ENCODE assay signal across 8 mouse cellular contexts in genomic region chr17:21384057-21384411, GRCm38 (mm10). TPM values are rescaled to one million over a fixed set of nuclear protein-coding genes. Genes with fewer than 3 reads are reported as not detected.
A peak's percentile ranks its signal among the peaks of the same experiment; 100 is the strongest.
DNase-seq lines count a peak whose midpoint lies in the region; ATAC-seq and TF ChIP-seq lines count a peak whose summit lies in the region.

No protein-coding gene starts in this region.

- peak overlapping the region; percentile 53 to 62 for H3K4me3 ChIP-seq in ES-E14 (ENCODE audit: insufficient read depth in 1 of 2, low read depth in 1 of 2, low read length in 2 of 2, poor library complexity in 1 of 2, severe bottlenecking in 1 of 2)
- peak overlapping the region; percentile 51 for H3K4me3 ChIP-seq in forebrain, postnatal 0 days (ENCODE audit: low read depth, low read length)
- peak overlapping the region; percentile 59 for H3K4me3 ChIP-seq in liver, embryonic 13.5 days (replicated peaks)
- peak overlapping the region; percentile 53 for H3K4me3 ChIP-seq in stomach, embryonic 14.5 days (ENCODE audit: low read depth, low read length)

- no peak for TF ChIP-seq CTCF in forebrain, postnatal 0 days (IDR thresholded peaks at IDR 0.05; ENCODE audit: low read depth)

- no peak overlapping the region for H3K27ac ChIP-seq in ES-E14 (ENCODE audit: insufficient read depth, low read depth, low read length, poor library complexity, severe bottlenecking)
- no peak overlapping the region for H3K27ac ChIP-seq in forebrain, postnatal 0 days (ENCODE audit: low read depth, low read length)
- H3K27ac ChIP-seq in liver, embryonic 13.5 days, result peak overlapping the region; percentile 23; the same call in 1 of the 2 replicates
- H3K27ac ChIP-seq in stomach, embryonic 14.5 days (ENCODE audit: low read length), result no peak overlapping the region

- DNase-seq in gastrocnemius, postnatal 10 days, result peak; percentile 6
- no peak for DNase-seq in gastrocnemius, adult 18-20 months (ENCODE audit: low spot score)
- DNase-seq in ES-E14 (ENCODE audit: low read depth, low spot score), result no peak
- DNase-seq in forebrain, postnatal 0 days, result no peak
- DNase-seq in liver, embryonic 13.5 days, result no peak
- no peak for DNase-seq in cerebellum, postnatal 36 days
- no peak for DNase-seq in right cerebral cortex, adult 18-20 months

- 13% methylated on average over 8 of the region's 8 CpGs for WGBS in forebrain, postnatal 0 days
- 7% methylated on average over 8 of the region's 8 CpGs for WGBS in liver, embryonic 13.5 days (ENCODE audit: insufficient replicate concordance)
- WGBS in stomach, embryonic 14.5 days, result 9% methylated on average over 8 of the region's 8 CpGs

- no peaks in the 10 kb centered on the region for H3K27me3 ChIP-seq in forebrain, postnatal 0 days (ENCODE audit: insufficient read depth, low read length)
- no peaks in the 10 kb centered on the region for H3K27me3 ChIP-seq in liver, embryonic 13.5 days
- H3K27me3 ChIP-seq in stomach, embryonic 14.5 days (ENCODE audit: control insufficient read depth, insufficient read depth, low read length), result no peaks in the 10 kb centered on the region

- no peaks in the 10 kb centered on the region for H3K36me3 ChIP-seq in ES-E14 (ENCODE audit: control insufficient read depth, insufficient read depth, low read length, poor library complexity, severe bottlenecking)
- no peaks in the 10 kb centered on the region for H3K36me3 ChIP-seq in forebrain, postnatal 0 days (ENCODE audit: insufficient read depth)
- H3K36me3 ChIP-seq in liver, embryonic 13.5 days, result no peaks in the 10 kb centered on the region
- no peaks in the 10 kb centered on the region for H3K36me3 ChIP-seq in stomach, embryonic 14.5 days (ENCODE audit: control insufficient read depth, insufficient read depth, low read length)

- no peaks in the 10 kb centered on the region for H3K9me3 ChIP-seq in ES-E14 (ENCODE audit: control insufficient read depth, insufficient read depth, low read depth, low read length)
- H3K9me3 ChIP-seq in forebrain, postnatal 0 days (ENCODE audit: low read length), result no peaks in the 10 kb centered on the region
- no peaks in the 10 kb centered on the region for H3K9me3 ChIP-seq in liver, embryonic 13.5 days (replicated peaks)
- H3K9me3 ChIP-seq in stomach, embryonic 14.5 days (ENCODE audit: control insufficient read depth, low read depth, low read length), result no peaks in the 10 kb centered on the region

- H3K9ac ChIP-seq in ES-E14 (ENCODE audit: insufficient read depth, low read depth, low read length, poor library complexity, severe bottlenecking), result 0 out of 2 replicates have a peak overlapping the region, but pooled peaks have one; percentile 28
- peak overlapping the region; percentile 42; the same call in 1 of the 2 replicates for H3K9ac ChIP-seq in forebrain, postnatal 0 days
- H3K9ac ChIP-seq in liver, embryonic 13.5 days, result peak overlapping the region; percentile 54
- no peak overlapping the region; the same call in 1 of the 2 replicates for H3K9ac ChIP-seq in stomach, embryonic 14.5 days (replicated peaks; ENCODE audit: low read depth, low read length)

- no peaks in the 10 kb centered on the region for H3K4me1 ChIP-seq in ES-E14 (ENCODE audit: control insufficient read depth in 2 of 2, insufficient read depth in 2 of 2, low read length in 2 of 2, poor library complexity in 1 of 2)
- no peaks in the 10 kb centered on the region for H3K4me1 ChIP-seq in forebrain, postnatal 0 days (ENCODE audit: insufficient read depth)
- H3K4me1 ChIP-seq in liver, embryonic 13.5 days (replicated peaks), result peaks cover 11% of the 10 kb centered on the region
- H3K4me1 ChIP-seq in stomach, embryonic 14.5 days (ENCODE audit: control insufficient read depth, insufficient read depth, low read length), result no peaks in the 10 kb centered on the region

- peak overlapping the region; percentile 79 for H3K4me2 ChIP-seq in forebrain, postnatal 0 days (ENCODE audit: low read depth)
- peak overlapping the region; percentile 83 for H3K4me2 ChIP-seq in liver, embryonic 13.5 days
- peak overlapping the region; percentile 70 for H3K4me2 ChIP-seq in stomach, embryonic 14.5 days (replicated peaks; ENCODE audit: low read depth, low read length)

- in situ Hi-C loops in ES-E14 (cut with MboI; ENCODE audit: low sequenced_read_pairs in 2 of 2, unreplicated experiment in 2 of 2), result no loop called here

- ATAC-seq in forebrain, postnatal 0 days, result peak; percentile 30
- ATAC-seq in liver, embryonic 13.5 days (ENCODE audit: low read depth), result peak; percentile 51
- no peak; the same call in 1 of the 2 replicates for ATAC-seq in stomach, embryonic 14.5 days (ENCODE audit: insufficient number of reproducible peaks, insufficient read depth, low FRiP score, low read depth)

TF ChIP-seq in ES-E14, 5 proteins besides CTCF, POLR2A, EP300 and RAD21:
- no peak for TF ChIP-seq HCFC1 (IDR thresholded peaks at IDR 0.05; ENCODE audit: borderline replicate concordance, insufficient read depth, low read length)
- no peak for TF ChIP-seq CHD2 (IDR thresholded peaks at IDR 0.05; ENCODE audit: low read depth, low read length)
- no peak for TF ChIP-seq ZC3H11A (IDR thresholded peaks at IDR 0.05; ENCODE audit: borderline replicate concordance, low read depth, low read length)
- TF ChIP-seq ZNF384 (IDR thresholded peaks at IDR 0.05; ENCODE audit: low read depth, low read length), result no peak
- TF ChIP-seq MAFK (IDR thresholded peaks at IDR 0.05; ENCODE audit: insufficient read depth, low read depth, low read length), result no peak

RNA-seq across cellular contexts. Expression of gene Zfp677, which starts 0.5 kb away (rescaled TPM):
- 1 to 10 TPM in 1 of 2 experiments, under 1 TPM in 1; 0.63 to 1.1 TPM for total RNA-seq in gastrocnemius, postnatal 10 days (2021)
- total RNA-seq in gastrocnemius, adult 18-20 months (2021), result 1 to 10 TPM in 1 of 2 experiments, under 1 TPM in 1; 0.66 to 1.1 TPM
- 1.7 and 2.4 TPM in 2 replicates for total RNA-seq in ES-E14 (2012; rRNA removed)
- total RNA-seq in forebrain, postnatal 0 days (2014; rRNA removed), result 5.1 and 5.2 TPM in 2 replicates
- polyA plus RNA-seq in forebrain, postnatal 0 days (2015; fragmentation: Nextera tagmentation; extraction: Ambion mirVana), result 1.1 and 2.1 TPM in 2 replicates
- polyA plus RNA-seq in liver, embryonic 13.5 days (2015; fragmentation: Nextera tagmentation; extraction: Ambion mirVana), result 0.68 and 1.1 TPM in 2 replicates
- 4.0 and 4.5 TPM in 2 replicates for polyA plus RNA-seq in stomach, embryonic 14.5 days (2014; fragmentation: Nextera tagmentation; extraction: Ambion mirVana)

RNA-seq across cellular contexts. Expression of gene Zfp54, which starts 39.0 kb away (rescaled TPM):
- under 1 TPM; 0.66 to 0.79 TPM for total RNA-seq in gastrocnemius, postnatal 10 days (2021)
- 1 to 10 TPM in 1 of 2 experiments, under 1 TPM in 1; 0.66 to 1.0 TPM for total RNA-seq in gastrocnemius, adult 18-20 months (2021)
- 2.7 and 3.3 TPM in 2 replicates for total RNA-seq in ES-E14 (2012; rRNA removed)
- 3.1 and 4.2 TPM in 2 replicates for total RNA-seq in forebrain, postnatal 0 days (2014; rRNA removed)
- polyA plus RNA-seq in forebrain, postnatal 0 days (2015; fragmentation: Nextera tagmentation; extraction: Ambion mirVana), result 1.3 and 3.0 TPM in 2 replicates
- polyA plus RNA-seq in liver, embryonic 13.5 days (2015; fragmentation: Nextera tagmentation; extraction: Ambion mirVana), result 2.1 and 2.6 TPM in 2 replicates
- polyA plus RNA-seq in stomach, embryonic 14.5 days (2014; fragmentation: Nextera tagmentation; extraction: Ambion mirVana), result 6.5 and 6.9 TPM in 2 replicates
